Mouse (Mus musculus) kidney, postnatal 25 days (tissue): ENCODE data around the gene Uts2.
A peak's percentile ranks its signal among the peaks of the same experiment; 100 is the strongest.

Source experiments
- DNase-seq, 2 experiments: peaks; one replicate each; pipeline ENCODE4 v3.0.0; 2021; ENCODE audit warnings: mixed read lengths in 2 of 2

The Uts2 gene

DNA sequence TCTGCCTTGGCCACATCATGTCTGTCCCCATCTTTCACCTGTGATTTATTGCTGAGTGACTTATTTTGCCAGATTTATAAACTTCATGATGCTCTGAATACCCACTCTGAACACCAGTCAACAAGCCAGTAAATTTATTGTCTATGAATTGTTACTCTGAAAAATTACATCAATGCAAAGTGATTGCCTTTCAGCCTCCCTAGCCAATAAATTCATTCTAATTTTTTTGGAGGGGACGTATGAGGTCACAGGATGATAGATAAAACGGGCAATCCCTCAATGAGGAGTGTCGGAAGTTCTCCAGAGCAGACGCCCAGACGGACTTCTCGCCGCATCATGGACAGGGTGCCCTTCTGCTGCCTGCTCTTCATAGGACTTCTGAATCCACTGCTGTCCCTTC is at the start of gene Uts2:
Uts2 (plus strand) TSS at position 301 of the 400 bp plus-strand sequence.
- DNase-seq: no peak

DNA sequence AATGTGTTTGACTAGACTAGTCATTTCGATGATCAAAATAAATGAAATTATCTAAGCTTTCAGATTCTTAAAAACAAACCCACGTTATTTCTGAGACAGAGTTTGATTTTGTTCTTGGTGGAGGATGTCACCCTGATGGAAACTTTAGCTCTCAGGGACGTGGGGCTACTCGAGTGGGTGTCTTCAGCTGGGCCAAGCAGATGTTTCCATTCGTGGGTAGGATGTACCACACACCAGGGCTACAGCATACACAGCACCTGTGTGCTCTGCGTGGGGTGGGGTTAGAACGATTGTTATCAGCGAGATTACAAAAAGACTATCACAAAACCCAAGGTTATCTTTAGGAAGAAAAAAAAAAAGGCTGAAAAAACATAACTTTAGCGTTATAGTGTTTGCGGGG is 45.9 kb upstream of the Uts2 start:
- DNase-seq: no peak

DNA sequence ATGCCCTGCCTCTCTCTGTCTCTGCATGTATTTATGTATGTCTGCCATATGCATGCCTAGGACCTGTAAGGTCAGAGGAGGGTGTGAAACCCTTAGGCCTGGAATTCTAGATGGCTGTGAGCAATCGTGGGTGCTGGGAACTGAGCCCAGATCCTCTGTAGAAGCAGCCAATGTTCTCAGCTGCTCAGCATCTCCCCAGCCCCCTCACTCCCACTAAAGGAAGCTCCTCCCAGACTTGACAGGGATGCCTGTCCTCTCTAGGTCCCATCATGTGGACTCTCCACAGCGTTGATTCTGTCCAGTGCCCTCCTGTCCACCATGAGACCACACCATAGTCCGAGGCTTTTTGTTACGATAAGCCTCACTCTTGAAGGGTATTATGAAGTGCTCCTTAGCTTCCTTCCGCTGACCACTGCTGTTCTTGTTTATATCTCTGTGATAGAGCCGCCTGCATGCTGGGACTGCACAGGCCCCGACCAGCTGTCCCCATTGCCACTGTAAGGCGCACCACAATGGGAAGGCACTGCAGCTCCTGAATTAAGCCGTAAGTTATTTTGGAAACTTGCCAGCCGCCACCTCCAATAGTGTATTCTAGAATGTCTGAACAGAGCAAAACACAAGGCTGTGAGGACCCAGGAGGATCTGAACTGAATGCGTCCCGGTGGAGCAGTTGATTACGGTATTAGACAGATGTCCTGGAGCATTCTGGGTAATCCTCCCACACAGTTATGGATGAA is 40.4 kb upstream of the Uts2 start:
- DNase-seq: peak in 1 of 2 experiments; percentile 26

DNA sequence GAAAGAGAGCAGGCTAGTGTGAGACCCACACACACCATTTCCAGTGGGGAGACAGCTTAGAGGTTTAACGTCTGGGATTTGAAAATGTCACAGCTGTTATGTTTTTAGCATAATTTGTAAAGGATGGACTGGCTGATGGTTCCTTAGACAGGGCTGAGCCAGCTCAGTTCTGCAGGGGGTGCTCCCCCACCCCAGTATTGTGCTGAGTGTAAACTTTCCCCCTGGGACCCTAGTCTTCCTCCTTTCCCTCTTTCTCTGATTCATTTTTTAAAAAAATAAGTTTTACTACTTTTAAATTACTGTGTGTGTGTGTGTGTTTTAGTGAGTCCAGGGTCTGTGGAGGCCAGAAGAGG is 39.8 kb upstream of the Uts2 start:
- no peak for DNase-seq

DNA sequence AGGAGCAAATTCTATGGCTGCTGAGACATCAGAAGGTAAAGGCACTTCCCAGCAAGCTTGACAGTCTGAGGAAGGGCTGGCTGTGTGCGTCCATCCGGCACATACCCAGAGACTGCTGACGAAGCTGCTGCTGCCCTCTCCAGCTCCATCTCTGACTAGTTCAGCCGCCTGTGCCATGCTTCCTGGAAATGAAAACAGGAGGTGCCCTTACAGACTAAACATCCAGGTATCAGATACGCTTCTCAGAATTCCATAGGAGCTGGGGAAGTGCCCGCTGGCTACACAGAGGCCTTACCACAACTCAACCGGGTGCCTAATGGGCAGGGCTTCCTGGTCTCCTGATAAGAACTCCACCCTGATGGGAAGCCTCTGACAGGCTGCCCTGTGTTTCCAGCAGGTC is 38.4 kb upstream of the Uts2 start:
- DNase-seq: peak; percentile 40 to 57

DNA sequence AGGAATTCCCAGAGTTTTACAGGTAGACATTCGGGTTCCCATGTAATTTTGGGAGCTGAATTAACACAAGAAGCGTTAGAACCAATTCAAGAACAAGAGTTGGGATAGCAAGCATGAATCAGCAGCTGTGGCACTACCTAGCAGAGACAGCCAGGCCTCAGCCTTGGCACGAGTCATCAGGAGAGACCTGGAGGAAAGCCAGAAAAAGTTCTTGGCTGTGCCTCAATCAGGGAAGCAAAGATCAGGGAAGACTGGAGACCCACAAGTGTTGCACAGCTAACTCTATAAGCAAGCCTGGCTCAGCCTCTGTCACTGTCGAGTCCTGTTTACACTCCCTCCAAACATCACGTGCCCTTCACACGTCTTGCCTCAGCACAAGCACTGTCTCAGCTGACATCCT is 34.7 kb upstream of the Uts2 start:
- peak; percentile 64 to 78 for DNase-seq

DNA sequence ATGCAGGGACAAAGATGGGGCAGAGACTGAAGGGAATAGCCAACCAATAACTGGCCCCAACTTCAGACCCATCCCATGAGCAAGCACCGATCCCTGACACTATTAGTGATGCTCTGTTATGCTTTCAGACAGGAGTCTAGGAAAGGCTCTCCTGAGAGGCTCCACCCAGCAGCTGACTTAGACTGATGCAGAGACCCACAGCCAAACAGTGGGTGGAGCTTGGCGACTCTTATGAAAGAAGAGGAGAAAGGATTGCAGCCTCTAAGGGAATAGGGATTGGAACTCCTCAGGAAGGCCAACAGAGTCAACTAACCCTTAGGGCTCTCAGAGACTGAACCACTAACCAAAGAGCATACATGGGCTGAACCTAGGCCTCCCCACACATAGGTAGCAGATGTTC is 33.2 kb upstream of the Uts2 start:
- no peak for DNase-seq

DNA sequence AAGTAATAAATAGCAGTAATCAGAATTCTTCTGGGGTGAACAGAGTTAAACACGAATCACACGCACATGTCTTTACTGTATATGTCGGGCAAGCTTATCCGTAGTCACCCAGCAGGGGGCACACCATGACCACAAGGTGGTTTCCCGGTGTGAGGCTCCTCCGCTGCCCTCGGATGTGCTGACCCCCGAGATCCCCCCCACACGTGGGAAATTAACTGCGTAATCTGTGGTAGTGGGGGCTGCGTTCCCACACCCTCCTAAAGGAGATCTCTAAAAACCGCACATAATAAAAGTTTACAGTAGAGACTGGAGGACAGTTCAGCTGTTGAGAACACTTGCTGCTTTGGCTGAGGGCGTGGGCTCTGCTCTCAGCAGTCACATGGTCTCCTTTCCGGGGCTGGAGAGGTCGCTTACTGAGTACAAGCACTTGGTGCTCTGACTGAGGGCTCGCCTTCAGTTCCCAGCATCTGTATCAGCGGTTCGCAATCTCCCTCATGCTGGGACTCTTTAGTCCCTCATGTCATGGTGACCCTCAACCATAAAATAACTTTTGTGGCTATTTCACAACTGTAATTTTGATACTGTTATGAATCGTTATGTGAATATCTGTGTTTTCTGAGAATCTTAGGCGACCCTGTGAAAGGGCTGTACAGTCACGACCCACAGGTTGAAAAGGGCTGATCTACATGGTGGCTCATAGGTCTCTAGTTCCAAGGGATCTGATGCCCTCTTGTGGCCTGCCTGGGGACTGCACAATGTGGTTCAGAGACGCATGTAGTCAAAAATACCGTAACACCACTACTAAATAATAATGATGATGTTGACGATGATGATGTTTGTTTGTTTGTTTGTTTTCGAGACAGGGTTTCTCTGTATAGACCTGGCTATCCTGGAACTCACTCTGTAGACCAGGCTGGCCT is 32.0 kb upstream of the Uts2 start:
- peak; percentile 86 to 96 for DNase-seq

DNA sequence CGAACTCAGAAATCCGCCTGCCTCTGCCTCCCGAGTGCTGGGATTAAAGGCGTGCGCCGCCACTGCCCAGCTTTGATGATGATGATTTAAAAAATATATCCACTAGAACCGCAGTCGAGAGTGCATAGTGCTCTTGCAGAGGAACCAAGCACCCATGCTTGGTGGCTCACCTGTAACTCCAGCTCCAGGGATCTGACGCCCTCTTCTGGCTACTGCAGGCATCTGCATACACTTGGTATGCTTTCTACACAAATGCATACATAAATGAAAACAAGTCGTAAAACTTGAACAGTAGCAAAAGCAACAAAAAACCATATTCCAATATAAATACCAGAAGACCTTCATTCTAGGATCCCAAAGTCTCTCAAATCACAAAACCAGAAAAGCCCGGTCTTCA is 31.3 kb upstream of the Uts2 start:
- no peak for DNase-seq

DNA sequence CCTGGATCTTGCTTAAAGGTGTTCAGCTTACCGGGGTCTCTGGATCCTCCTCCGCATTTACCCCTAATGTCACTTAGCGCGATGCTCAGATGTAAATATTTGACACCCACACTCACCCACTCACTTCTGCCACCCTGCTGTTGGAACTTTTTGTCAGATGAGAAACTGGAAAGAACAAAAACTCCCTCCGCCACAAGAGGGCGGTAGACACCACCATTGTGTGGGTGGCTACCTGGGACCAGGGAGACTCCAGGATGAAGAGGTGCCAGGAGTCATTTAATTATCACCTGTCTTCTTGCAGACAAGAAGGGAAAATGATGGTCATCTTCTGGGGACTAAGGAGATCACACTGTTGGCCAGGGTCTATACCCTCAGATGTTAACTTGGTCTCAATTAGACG is 30.3 kb upstream of the Uts2 start:
- peak; percentile 66 to 78 for DNase-seq

DNA sequence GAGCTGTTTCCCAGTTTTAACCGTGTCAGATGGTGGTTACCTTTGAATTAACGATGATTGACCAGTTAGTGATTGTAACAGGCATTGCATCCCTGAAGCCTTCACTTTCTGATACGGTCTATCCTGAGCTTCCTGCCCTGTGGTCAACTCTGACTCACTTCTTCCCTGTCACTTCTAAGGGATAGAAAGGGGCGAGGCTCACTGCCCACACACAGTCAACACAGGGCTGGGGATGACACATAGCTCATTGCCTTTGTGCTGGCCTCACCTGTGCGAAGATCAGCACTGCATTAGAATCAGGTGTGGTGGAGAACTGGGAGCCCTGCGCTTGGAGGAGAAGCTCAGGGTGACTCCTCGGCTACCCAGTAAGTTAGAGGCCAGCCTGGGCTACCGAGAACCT is 27.9 kb upstream of the Uts2 start:
- no peak for DNase-seq

DNA sequence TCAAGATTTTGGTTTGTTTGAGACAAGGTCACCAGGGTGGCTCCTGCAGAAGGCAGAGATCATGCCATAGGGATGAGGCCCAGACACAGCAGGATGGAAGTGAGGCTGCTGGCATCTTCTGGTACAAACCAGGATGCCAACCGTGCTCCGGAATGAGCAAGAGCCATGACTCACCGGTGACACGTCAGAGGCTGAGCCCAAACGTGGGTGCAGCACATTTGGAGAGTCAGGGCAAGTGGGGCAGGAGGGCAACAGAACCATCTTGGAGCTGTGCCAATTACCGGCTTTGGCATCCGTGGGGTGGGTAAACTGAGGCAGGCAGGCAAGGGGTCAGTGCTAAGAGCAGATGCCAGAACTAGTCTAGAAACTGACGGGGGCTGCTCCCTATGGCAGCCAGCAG is 23.6 kb upstream of the Uts2 start:
- no peak for DNase-seq

DNA sequence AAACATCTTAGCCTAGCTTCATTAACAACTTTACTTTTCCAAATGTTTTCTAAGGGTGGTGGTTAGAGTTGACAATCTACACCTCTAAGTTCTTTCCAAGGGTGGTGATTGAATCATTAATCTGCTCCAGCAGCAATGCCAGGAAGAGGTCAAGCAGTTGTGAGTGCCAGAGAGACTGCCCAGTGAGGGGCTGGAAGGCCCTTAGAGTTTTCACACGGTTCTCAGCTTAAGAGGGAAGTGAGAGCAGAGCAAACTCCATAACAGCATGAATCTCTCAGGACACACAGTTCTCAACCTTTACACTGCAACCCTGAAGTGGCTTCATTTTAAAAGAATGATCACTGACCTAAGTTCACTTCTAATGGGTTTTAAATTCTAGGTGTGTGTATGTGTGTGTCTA is 21.8 kb upstream of the Uts2 start:
- DNase-seq: peak in 1 of 2 experiments; percentile 48

DNA sequence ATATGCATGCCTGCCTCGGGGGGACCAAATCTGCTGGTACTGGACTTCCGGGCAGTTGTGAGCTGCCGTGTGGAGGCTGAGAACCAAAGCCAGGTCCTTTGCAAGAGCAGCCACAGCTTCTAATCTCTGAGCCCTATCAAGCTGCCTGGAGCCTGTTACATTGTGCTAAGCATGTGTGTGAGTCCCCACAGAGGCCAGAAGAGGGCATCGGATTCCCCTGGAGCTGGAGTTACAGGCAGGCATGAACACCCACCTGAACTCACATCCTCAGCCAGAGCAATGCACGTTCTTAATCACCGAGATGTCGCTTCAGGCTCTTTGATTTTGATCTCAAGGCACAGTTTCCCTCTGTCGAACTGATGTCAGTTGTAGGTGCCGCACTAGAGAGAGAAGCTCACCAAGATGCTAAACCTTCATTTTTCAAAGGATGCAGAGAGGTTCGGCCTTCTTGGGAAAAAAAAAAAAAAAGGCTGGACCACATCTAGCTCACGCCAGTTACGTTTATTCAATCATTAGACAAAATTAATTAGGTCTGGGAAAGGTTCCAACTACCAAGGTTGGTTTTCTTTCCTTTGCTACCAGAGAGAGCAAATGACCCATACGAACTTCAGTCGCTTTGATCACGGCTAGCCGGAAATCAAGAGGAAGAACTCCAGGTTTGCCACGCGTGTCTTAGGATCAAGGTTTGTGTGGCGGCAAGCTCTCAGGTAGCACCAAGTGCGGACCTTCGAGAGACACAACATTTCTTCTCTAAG is 18.6 kb upstream of the Uts2 start:
- no peak for DNase-seq

DNA sequence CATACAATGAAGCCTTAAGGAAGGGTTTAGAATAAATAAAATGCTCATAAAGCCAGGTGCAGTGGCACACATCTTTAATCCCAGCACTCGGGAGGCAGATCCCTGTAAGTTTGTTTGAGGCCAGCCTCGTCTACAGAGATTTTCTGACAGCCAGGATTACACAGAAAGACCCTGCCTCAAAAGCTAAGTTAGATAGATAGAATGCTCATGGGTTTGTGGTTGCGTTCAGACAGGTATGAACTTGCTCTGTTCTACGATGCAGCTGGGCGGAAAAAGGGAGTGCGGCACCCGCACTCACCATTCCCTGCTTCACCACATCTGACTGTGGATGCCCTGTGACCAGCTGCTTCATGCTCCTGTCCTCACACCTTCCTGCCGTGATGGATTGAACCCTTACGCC is 17.4 kb upstream of the Uts2 start:
- DNase-seq: no peak

DNA sequence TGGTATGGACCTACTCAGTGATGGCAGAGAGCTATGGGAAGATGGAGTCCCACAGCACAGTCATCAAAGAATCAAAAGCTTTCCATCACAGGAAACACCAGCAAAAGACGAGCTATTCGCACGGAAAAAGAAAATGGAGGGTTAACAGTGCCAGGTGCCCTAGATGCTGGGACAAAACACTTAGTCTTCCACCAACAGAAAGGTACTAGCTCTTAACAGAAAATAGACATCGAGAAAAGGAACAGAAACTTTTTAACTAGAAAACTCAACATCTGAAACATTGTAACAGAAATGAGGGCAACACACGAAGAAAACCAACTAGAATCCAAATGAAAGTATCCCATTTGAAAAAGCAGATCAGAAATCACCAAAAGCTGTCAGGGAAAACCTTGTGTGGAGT is 16.7 kb upstream of the Uts2 start:
- no peak for DNase-seq

DNA sequence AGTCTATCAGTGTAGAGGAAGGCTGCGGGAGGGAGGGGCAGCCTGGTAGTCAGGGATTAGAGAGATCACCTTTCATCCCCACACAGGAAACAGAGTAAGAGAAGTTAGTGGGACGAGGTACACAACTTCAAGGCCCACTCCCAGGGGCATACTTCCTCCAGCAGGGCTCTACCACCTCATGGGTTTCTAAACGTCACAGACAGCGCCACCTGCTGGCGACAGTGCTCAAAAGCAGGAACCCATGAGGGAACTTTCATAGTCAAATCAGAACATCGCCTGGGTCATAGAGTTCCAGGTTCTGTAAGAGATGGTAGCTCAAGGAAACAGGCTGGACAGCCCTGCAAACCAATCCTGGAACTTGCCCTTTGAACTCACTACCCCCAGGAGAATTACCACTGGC is 6.7 kb upstream of the Uts2 start:
- peak; percentile 53 to 60 for DNase-seq

DNA sequence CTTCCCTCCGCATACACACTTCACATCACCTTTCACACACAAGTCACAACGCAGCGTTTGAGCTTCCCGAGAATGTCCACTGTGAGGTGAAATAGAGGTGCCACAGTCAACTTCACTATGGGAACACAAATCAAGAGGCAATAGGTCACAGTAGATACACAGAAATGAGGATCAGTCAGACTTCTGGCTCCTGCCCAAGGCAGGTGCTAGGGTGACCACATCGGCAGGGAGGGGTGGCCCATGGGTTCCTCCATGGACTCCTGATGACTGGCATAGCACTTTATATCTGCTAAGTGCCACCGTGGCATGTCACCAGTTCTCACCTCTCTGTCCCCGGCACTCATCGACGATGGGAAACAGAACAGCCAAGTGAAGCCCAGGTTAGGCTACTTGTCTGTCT is 1.7 kb downstream of the Uts2 start:
- peak in 1 of 2 experiments; percentile 20 for DNase-seq

DNA sequence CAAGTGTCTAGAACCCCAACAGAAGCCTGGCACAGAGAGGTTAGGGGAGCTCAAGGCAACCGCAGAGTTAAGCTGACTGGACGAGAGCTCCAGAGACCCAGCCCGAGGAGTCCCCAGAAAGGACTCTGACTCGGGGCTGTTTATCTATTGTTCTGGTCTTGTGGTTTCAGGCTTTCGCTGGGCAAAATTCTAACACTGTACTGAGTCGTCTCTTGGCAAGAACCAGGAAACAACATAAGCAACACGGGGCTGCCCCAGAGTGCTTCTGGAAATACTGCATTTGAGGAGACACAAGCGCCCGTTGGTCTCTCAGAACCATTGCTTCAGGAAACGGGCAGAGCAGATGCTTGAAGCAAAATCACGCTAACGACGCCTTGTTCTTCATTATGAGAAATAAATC is 4.5 kb downstream of the Uts2 start:
- no peak for DNase-seq

DNA sequence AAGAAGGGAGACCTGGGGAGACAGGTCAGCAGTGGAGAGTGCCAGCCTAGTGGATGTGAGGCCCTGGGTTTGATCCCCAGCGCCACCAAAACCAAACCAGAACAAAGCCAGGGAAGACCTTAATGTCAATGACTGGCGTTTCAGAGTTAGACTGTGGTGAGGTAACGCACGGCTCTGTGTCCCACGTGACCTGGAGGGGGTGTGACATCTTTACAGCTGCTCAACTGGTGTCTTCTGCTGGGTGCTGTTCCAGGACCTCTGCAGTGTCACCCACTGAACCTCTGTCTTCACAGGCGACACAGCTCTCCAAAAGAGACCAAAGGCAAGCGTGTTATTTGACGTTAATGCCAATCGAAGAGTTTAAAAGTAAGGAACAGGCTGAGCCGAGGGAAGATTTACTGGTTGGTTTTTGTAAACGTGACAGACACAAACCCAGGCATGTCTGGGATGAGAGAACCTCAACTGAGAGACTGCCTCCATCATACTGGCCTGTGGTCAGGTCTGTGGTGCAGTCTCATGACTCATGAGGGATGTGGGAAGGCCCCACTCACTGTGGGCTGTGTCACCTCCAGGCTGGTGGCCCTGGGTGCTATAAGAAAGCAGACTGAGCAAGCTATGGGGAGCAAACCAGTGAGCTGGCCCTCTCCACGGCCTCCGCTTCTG is 8.9 kb downstream of the Uts2 start:
- DNase-seq: no peak

DNA sequence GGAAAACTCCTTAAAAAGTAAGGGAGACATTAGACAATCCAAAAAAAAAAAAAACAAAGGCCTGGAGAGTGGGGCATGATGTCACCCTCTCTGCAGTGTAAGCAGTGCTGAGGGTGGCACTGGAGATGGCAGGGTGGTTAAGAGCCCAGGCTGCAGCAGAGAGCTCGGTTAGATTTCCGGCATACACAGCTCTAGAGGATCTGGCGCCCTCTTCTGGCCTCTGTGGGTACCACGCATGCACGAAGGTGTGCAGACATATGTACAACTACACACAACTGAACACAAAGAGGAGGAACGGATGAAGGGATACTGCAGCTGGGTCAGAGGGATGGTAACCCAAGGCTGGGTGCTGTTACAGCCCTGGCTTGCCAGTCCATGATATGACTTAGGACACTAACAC is 10.0 kb downstream of the Uts2 start:
- DNase-seq: peak; percentile 57 to 64

DNA sequence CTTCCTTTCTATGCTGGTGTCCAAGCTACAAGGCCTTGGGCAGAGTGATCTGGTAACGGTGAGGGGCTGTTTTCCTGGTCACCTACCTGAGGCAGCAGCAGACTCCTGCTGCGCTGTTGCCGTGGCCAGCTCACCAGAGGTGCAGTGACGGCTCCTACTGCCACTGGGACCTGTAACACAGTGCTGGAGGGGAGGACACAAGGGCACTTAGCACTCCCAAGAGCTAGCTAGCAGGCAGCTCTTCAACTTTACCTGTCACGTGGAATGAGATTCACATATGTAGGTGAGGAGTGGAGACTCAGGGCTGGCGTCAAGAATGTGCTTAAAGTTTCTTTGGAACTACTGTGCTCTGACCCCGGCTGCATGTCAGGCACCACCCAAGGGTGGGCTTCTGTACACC is 13.4 kb downstream of the Uts2 start:
- DNase-seq: no peak

DNA sequence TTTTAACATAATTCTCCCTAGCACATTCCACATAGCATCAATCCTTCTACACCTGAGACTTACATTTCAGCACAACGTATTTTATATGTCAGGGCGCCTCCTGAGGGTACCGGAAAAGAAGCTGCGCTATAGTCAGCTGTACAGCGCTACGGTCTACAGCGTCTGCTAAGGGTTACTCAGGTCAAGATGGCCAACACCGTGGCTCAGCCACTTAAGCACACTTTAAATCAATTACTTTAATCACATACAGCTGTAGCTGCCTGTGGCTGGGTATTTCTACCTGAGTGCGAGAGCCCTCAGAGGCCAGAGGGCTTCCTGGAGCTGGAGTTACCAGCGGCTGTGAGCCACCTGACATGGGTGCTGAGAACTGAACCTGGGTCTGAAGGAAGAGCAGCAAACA is 19.0 kb downstream of the Uts2 start:
- DNase-seq: no peak
